Mouse (Mus musculus): Measurements from ENCODE around the gene Amn1. TPM values are rescaled to one million over a fixed set of nuclear protein-coding genes. Genes with fewer than 3 reads are reported as not detected.

Amn1 gene
- polyA plus RNA-seq, 1 experiment from 2014 or later: 45.1 TPM

GRCm38 (mm10) chr6:149126675-149127074, 61.8 kb downstream of the Amn1 start:
- whole genome bisulfite sequencing: 73% methylated on average over 4 of the region's 4 CpGs
- peak; percentile 34 for DNase-seq (ENCODE audit: low spot score)
- H3K36me3 ChIP-seq (replicated peaks): no peaks in the 10 kb centered on the region
- no peak overlapping the region for H3K4me3 ChIP-seq
- no peaks in the 10 kb centered on the region for H3K27me3 ChIP-seq (replicated peaks; ENCODE audit: low read depth, poor library complexity, severe bottlenecking)
- peaks cover 6% of the 10 kb centered on the region; the same call in 1 of the 2 replicates for H3K4me1 ChIP-seq
- no peaks in the 10 kb centered on the region for H3K9me3 ChIP-seq
- H3K27ac ChIP-seq (replicated peaks): no peak overlapping the region

DNA sequence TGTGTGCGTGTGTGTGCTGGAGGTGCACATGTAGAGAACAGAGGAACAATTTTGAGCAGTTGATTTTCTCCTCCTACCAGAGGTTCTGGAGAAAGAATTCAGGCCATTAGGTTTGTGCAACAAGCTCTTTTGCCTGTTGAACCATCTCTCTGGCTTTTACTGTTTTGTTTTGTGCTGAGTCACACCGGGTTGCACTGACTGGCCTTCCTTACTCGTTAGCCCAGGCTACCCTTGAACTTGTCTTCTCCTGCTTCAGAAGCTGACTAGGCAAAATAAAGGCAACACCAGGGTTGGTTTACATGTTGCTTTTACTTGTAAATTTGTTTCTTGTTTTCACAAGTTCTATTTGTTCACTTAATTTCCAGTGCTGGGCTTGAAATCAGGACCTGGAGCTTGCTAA, 65.5 kb downstream of the Amn1 start:
- Histone ChIP-seq H3K4me3 (no peak overlapping the region), H3K4me1 (peaks cover 4% of the 10 kb centered on the region; the same call in 1 of the 2 replicates), H3K27me3 (replicated peaks; ENCODE audit: low read depth, poor library complexity, severe bottlenecking) (no peaks in the 10 kb centered on the region), H3K27ac (replicated peaks) (no peak overlapping the region), H3K36me3 (replicated peaks) (no peaks in the 10 kb centered on the region), H3K9me3 (no peaks in the 10 kb centered on the region)
- DNase-seq (ENCODE audit: low spot score): no peak
- WGBS: 88% methylated on average over 3 of the region's 3 CpGs

DNA sequence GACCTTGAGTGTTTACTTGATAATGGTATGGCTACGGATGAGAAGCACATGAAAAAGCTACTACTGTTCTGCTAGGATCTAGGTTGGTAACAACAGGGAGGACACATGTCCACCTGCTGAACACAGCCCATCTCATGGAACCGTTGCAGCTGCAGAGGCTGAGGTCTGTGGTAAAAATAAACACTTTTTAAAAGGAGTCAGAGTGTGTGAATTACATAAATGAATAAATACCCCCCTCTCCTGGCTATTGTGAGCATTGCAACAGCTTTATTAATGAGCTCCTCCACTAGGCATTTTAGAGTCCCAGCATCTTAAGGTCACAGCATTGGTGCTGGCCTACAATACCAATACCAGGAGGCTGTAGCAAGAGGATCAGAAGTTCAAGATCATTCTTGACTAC, 68.7 kb downstream of the Amn1 start:
- Histone ChIP-seq H3K9me3 (no peaks in the 10 kb centered on the region), H3K36me3 (replicated peaks) (no peaks in the 10 kb centered on the region), H3K4me3 (no peak overlapping the region), H3K27me3 (replicated peaks; ENCODE audit: low read depth, poor library complexity, severe bottlenecking) (no peaks in the 10 kb centered on the region), H3K4me1 (peaks cover 4% of the 10 kb centered on the region; the same call in 1 of the 2 replicates), H3K27ac (replicated peaks) (no peak overlapping the region)
- 43% methylated on average over 2 of the region's 2 CpGs for WGBS
- peak; percentile 27 for DNase-seq (ENCODE audit: low spot score)

- H3K4me3 ChIP-seq: no peak overlapping the region
- H3K36me3 ChIP-seq (replicated peaks): no peaks in the 10 kb centered on the region
- 59% methylated on average over 2 of the region's 2 CpGs for WGBS
- DNase-seq (ENCODE audit: low spot score): no peak
- peaks cover 4% of the 10 kb centered on the region; the same call in 1 of the 2 replicates for H3K4me1 ChIP-seq
- H3K27ac ChIP-seq (replicated peaks): no peak overlapping the region
- H3K27me3 ChIP-seq (replicated peaks; ENCODE audit: low read depth, poor library complexity, severe bottlenecking): no peaks in the 10 kb centered on the region
- H3K9me3 ChIP-seq: no peaks in the 10 kb centered on the region
Observed at GRCm38 (mm10) chr6:149118935-149119334, 69.6 kb downstream of the Amn1 start.

- no peak overlapping the region for H3K27ac ChIP-seq (replicated peaks)
- no peak for DNase-seq (ENCODE audit: low spot score)
- no peak overlapping the region for H3K4me3 ChIP-seq
- no peaks in the 10 kb centered on the region for H3K27me3 ChIP-seq (replicated peaks; ENCODE audit: low read depth, poor library complexity, severe bottlenecking)
- H3K36me3 ChIP-seq (replicated peaks): no peaks in the 10 kb centered on the region
- peaks cover 4% of the 10 kb centered on the region; the same call in 1 of the 2 replicates for H3K4me1 ChIP-seq
- no peaks in the 10 kb centered on the region for H3K9me3 ChIP-seq
Observed at GRCm38 (mm10) chr6:149116992-149117391, 71.5 kb downstream of the Amn1 start.

DNA sequence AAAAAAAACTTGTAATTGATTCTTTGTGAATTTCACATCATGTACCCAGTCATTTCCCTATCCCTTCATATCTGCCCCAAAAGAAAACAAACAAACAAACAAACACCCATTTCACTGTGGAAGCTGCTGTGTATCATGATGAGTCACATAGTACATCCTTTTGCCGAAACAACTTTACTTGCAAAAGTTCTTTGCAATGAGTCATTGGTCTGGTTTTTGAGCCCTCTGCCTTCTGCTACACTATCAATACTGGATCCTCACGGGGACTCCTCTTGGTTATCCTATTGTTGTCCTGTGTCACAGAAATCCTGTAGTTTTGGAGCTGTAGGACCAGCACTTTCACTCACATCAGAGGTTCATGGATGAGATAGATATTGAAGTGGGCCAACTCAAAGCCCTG, 79.6 kb downstream of the Amn1 start:
- Histone ChIP-seq H3K4me1 (no peaks in the 10 kb centered on the region), H3K27ac (replicated peaks) (no peak overlapping the region)

DNA sequence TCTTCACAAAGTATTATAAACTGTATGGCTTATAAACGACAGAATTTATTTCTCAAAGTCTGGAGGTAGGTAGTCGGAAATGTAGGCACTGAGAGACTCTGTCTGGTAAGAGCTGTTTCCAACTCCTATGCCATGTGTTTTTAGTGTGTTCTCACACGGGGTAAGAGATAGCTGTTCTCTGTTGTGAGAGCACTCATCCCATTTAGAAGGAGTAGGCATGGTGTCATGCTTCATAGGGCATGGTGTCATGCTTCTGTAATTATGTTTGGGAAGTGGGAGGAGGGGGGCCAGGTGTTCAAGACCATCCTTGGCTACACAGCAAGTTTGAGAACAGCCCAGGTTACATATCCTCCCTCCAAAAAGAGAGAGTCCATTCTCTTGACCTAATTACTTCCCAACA, 80.9 kb downstream of the Amn1 start:
- peaks cover 21% of the 10 kb centered on the region for H3K27me3 ChIP-seq (replicated peaks; ENCODE audit: low read depth, poor library complexity, severe bottlenecking)
- H3K4me1 ChIP-seq: no peaks in the 10 kb centered on the region
- H3K9me3 ChIP-seq: no peaks in the 10 kb centered on the region
- H3K36me3 ChIP-seq (replicated peaks): no peaks in the 10 kb centered on the region
- H3K4me3 ChIP-seq: no peak overlapping the region
- H3K27ac ChIP-seq (replicated peaks): no peak overlapping the region
- DNase-seq (ENCODE audit: low spot score): no peak
- 78% methylated on average over 3 of the region's 3 CpGs for WGBS

More for the DNA sequence above, 79.6 kb downstream of the Amn1 start:
- WGBS: 80% methylated on average over 2 of the region's 2 CpGs
- no peak for DNase-seq (ENCODE audit: low spot score)
- Histone ChIP-seq H3K36me3 (replicated peaks) (no peaks in the 10 kb centered on the region), H3K4me3 (no peak overlapping the region), H3K9me3 (no peaks in the 10 kb centered on the region), H3K27me3 (replicated peaks; ENCODE audit: low read depth, poor library complexity, severe bottlenecking) (0 out of 2 replicates have a peak, but pooled peaks cover 11% of the 10 kb centered on the region)

Other genes starting within 250 kb of the Amn1 start
- gene Sinhcaf, start 242.2 kb downstream of the Amn1 start, polyA plus RNA-seq (2016; fragmentation: Nextera tagmentation; extraction: Ambion mirVana): 306 and 334 TPM in 2 replicates
- gene Dennd5b, start 87.0 kb downstream of the Amn1 start, polyA plus RNA-seq (2016; fragmentation: Nextera tagmentation; extraction: Ambion mirVana): 10.8 and 11.0 TPM in 2 replicates
- gene Gm10203, start 58.5 kb downstream of the Amn1 start, polyA plus RNA-seq (2016; fragmentation: Nextera tagmentation; extraction: Ambion mirVana): not detected in 2 replicates
- gene Etfbkmt, start 48.9 kb downstream of the Amn1 start, polyA plus RNA-seq (2016; fragmentation: Nextera tagmentation; extraction: Ambion mirVana): 13.9 and 16.1 TPM in 2 replicates
- gene Resf1, start 120.7 kb upstream of the Amn1 start, polyA plus RNA-seq (2016; fragmentation: Nextera tagmentation; extraction: Ambion mirVana): 49.9 and 53.5 TPM in 2 replicates
- 7.9 and 8.0 TPM in 2 replicates for gene Bicd1, start 220.2 kb upstream of the Amn1 start, polyA plus RNA-seq (2016; fragmentation: Nextera tagmentation; extraction: Ambion mirVana)

All from embryonic facial prominence, embryonic 10.5 days (tissue).